Mouse (Mus musculus): ENCODE measurements around the gene Abtb2. TPM values are rescaled to one million over a fixed set of nuclear protein-coding genes. Genes with fewer than 3 reads are reported as not detected.

Abtb2 gene
- total RNA-seq, 2 experiments from 2014 or later, result 17.3 to 74.9 TPM

Other genes with a start within 250 kb of the Abtb2 start
- not detected for gene Elf5, start 154.6 kb upstream of the Abtb2 start, total RNA-seq (2021)
- 100 to 1,000 TPM; 404 to 406 TPM for gene Cat, start 81.2 kb upstream of the Abtb2 start, total RNA-seq (2021)
- gene Nat10, start 195.0 kb downstream of the Abtb2 start, total RNA-seq (2021), result 10 to 100 TPM; 33.7 to 41.3 TPM
- gene Caprin1, start 231.3 kb downstream of the Abtb2 start, total RNA-seq (2021), result 100 to 1,000 TPM; 343 to 464 TPM